Mouse (Mus musculus) right cerebral cortex, adult 2 months (tissue): ENCODE data around the gene Ctdsp2.

Experiments
- DNase-seq, 2 experiments: peaks; one replicate each; pipeline ENCODE4 v3.0.0; 2021 to 2022; ENCODE audit warnings: low spot score in 2 of 2

Ctdsp2 gene

DNA sequence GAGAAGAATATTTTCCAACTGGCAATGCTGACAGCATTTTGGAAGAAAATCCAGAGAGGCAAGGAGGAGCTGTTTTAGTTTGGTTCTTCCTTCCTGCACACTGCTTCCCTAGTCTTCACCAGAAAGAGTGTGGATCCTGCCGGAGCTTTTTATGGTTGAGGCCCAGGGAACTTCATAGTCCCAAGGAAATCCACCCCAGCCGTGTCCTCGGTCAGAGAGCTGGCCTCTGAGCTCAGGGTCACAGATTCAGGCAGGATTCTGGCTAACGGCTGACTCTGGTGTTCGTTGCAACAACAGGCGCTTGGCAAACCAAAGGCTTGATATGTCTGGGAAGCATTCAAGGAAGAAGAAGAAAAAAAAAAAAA is 15.6 kb upstream of the Ctdsp2 start:
- DNase-seq, result no peak

DNA sequence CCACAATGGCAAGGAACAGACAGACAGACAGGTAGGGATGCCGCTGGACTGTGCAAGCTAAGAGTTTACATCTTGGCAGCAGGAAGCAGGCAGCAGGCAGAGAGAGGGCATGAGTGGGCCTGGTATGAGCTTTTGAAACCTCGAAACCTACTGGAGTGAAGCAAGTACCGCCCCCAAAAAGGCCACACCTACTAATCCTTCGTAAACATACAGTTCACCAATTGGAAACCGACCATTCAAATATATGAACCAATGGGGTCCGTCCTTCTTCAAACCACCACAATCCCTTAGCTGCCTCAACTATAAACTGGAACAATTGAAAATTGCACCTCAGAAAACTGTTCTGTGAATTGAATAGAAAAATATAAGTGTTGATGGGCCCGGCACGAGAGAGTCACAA is 14.7 kb upstream of the Ctdsp2 start:
- DNase-seq, result no peak

- no peak for DNase-seq
Measured at GRCm38 (mm10) chr10:126971363-126972050, 7.0 kb upstream of the Ctdsp2 start.

DNA sequence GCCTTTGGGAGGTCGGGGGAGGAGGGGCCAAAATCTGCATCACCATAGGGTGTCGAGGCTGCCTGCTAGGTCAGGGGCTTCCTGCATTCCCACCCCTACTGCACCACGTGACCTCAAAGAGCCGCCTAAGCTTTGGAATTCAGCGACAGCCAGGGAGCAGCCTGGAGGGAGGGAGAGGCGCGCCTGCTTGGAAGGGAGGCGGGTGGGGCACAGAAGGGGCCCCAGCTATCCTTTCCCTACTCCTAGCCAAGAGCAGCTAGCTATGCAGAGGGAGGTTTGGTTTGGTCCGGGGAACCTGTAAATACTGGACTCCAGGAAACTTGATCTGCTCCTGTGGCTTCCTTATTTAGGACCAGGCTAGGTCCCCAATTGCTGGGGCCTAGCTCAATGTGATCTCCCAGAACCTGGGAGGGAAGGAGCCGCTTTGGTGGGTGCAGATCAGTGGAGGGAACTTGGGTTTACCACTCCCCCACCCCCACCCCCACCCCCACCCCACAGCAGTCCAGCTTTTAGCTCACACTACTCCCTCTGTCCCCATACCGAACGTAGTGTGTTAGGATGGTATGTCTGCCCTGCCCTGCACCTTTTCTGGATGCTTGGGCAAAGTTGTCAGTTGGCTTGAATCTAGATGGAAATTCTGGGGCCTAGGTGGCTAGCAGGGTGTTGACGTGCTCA is 6.3 kb upstream of the Ctdsp2 start:
- DNase-seq, result no peak

DNA sequence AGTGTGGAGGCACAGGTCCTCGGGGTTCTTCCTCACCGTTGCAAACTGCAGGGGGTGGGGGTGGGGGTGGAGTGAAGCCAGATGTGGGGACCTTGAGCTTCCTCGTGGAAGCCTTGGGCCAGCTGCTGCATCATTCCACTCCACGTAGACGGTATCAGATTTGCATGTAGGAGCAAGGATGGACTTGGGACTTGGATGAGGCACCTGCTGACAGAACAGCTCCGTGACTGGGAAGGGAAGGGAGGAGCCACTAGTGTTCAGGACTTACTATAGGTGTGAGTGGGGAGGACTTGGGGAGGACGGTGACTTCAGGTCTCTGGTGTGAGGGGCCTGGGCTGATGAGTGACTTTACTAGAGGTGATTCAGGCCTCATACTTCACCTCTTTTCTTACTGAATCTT is 5.5 kb upstream of the Ctdsp2 start:
- no peak for DNase-seq

DNA sequence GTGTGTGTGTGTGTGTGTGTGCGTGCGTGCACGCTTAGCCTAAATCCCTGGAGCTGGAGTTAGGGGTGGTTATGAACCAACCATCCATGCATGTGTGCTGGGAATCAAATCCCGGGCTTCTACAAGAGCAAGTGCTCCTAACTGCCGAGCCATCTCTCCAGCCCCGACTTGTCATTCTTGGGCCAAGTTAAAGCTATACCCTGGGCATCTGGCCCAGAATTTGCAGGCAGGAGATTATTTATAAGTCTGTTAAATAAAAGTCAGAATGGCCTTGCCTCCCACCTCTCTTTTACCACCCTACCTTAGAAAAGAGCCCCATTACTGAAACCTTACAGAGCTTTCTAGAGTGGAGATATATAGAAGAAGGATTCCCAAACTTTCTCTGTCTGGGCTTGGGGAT is 2.8 kb upstream of the Ctdsp2 start:
- no peak for DNase-seq

DNA sequence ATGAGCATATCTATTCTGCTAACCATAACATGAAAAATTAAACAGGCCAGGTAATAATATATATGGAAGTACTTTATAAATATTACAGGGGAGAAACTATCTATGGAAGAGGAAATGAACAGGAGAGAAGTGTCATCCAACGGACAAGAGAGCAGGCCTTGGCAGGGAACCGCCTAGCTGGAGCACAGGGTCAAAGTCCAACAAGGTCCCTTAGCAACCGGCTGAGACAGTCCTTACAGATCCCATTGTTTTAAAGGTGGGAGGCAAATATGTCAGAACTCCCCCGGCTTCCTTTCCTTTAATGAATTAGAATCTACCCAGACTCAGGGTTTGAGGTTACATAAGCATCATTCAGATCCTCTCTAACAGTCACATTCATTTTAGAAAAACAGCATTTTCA is 1.4 kb upstream of the Ctdsp2 start:
- DNase-seq, result no peak

DNA sequence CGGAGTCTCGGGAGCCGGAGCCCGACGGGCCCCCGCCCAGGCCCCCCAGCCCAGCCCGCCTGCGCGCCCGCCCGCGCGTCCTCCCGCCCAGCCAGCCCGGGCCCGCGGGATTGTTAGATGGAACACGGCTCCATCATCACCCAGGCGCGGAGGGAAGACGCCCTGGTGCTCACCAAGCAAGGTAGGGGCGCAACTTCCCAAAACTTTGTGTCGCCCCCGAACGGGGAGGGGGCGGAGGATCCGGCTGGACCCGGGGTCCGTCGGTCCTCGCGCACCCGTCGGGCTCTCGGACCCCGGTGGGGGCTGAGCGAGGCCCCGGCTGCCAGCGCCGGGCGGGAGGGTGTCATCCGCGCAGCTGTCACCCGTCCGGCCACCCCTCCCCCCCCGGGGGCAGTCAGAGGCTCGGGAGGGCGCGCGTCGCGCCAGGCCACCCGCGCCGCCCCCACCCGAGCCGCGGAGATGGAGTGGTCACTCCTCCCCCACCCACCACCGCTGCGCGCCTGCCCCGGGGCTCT is 661 bp downstream of the Ctdsp2 start:
- no peak for DNase-seq

DNA sequence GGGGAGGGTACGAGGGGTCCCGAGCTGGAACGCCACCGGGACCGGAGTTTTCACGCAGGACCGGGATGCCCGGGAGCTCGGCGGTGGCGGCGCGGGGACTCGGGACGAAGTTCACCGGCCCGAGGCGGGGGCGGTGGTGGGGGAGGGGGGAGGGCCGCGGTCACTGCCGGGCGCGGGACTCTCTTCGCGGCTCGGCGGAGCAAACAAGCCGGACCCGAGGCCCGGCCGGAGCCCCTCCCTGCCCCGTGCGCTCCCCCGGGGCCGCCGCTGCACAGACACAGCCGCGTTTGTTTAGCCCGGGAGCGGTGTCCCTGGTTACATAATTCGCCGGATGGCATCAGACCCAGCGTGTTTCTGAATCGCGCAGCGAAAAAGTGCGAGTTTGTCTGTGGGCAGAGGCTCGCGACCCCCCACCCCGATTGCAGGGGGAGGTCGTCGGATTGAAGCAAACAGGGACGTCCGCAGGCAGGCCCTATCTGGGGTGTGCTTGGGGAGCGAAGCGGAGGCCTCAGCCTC is 1.2 kb downstream of the Ctdsp2 start:
- peak; percentile 52 to 60 for DNase-seq

- DNase-seq, result peak; percentile 54 to 68
Measured at GRCm38 (mm10) chr10:126980221-126980932, 1.9 kb downstream of the Ctdsp2 start.

DNA sequence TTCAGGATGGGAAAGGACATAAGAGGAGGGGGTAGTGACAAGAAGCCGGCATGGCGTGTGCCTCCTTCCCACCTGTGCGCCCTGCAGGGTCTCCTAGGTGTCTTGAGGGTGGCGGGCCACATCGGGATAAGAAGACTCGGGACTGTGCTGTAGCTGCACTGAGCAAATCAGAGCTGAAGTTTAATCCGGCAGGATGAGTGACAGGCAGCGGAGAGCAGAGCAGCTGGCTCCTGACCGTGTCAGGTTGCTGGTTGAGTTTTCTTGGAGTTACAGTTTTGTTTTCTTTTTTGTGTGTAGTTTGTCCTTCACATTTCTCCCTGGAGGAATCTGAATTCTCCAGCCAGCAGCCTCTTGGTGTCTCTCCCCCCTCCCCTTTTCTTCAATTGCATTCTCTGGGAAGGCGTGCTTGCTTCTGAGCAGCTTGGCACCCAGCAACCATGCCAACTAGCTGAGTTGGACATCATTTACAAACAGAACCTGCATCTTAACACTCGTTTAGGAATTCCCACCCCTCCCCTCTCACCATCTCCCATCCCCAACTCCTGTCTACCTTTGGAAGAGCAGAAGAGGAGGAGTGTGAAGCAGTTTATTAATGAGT is 2.5 kb downstream of the Ctdsp2 start:
- no peak for DNase-seq

- DNase-seq, result no peak
Measured at GRCm38 (mm10) chr10:126981746-126982145, 3.2 kb downstream of the Ctdsp2 start.

DNA sequence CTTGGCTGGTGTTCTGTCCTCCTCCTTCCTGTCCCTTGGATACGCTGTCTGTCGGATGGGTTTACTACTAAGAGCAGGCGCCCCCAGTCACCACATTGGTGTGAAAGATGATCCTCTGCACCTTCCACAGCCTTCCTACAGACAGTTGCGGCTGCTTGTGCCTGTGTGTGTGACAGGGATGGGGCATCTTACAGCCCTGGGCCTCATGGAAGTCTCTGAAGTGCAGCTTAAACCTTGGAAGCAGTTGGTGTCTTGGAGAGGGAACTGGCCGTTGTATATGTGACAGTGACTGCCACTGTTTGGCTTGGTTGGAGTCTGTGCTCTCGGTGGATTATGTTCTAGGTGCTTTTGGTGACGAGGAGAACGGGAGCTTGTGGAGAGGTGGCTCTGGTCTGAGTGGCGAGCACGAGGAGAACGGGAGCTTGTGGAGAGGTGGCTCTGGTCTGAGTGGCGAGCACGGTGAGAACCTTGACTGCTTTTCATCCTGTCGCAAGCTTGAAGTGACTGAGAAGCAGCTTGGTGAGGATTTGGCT is 4.7 kb downstream of the Ctdsp2 start:
- DNase-seq, result no peak

- no peak for DNase-seq
Measured at GRCm38 (mm10) chr10:126984189-126985004, 5.9 kb downstream of the Ctdsp2 start.

DNA sequence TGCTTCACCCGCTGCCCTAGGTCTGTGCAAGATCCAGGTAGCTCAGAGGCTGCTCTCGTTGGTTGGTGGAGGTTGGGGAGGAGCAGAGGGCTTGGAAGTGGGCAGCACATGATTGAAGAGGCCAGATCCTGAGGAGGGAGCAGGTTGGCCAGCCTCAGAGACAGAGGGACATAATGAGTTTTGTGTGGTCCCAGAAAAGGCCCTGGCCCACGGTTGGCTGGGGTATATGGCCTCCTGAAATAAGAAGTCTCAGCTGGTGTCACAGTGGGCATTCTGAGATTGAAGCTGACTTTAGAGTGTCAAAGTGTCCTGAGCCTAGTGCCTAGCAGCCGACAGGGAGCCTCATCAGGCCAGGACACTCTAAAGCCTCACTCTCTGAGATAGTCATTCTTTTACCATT is 6.6 kb downstream of the Ctdsp2 start:
- no peak for DNase-seq

GRCm38 (mm10) chr10:126985579-126985978 is 7.1 kb downstream of the Ctdsp2 start:
- no peak for DNase-seq

- peak; percentile 59 to 69 for DNase-seq
Measured at GRCm38 (mm10) chr10:126986541-126986961, 8.0 kb downstream of the Ctdsp2 start.

DNA sequence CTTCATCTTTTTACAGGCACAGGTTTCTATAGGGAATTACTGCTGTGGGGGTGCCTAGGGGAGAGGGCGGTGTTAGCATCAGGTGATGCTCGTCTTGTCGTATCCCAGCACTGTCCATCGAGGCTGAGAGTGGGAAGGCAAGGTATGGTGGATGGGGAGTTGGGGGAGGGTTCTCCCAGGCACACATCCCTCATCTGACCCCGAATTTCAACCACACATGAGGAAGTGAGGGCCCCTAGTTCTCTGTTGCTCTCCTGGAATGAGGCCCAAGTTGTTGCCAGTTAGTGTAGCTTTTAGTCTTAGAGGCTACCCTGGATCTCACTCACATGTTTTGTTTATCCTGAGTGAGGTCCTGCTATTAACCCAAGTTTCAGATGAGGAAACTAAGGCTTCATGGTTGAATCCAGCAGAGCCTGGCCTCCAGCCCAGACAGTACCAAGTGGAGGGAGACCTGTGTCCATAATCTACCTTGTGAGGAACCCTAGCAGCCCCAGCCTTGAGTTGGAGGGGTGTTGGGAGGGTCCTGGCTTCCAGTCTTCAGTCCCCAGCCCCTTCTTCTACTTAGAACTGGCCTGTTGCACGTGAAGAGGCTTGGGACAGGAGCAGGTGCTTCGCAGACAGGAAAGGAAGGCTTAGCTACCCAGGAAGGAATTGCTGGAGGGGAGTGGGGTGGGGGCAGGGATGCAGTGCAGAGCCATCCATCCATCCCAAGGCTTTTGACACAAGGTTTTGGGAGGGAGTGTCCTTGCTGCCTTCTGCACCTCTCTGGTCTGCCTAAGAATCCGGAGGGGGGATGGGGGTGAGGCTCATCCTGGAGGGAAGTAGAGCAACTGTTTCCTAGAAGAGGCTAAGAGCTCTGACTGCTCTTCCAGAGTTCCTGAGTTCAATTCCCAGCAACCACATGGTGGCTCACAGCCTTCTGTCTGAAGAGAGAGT is 8.9 kb downstream of the Ctdsp2 start:
- no peak for DNase-seq

DNA sequence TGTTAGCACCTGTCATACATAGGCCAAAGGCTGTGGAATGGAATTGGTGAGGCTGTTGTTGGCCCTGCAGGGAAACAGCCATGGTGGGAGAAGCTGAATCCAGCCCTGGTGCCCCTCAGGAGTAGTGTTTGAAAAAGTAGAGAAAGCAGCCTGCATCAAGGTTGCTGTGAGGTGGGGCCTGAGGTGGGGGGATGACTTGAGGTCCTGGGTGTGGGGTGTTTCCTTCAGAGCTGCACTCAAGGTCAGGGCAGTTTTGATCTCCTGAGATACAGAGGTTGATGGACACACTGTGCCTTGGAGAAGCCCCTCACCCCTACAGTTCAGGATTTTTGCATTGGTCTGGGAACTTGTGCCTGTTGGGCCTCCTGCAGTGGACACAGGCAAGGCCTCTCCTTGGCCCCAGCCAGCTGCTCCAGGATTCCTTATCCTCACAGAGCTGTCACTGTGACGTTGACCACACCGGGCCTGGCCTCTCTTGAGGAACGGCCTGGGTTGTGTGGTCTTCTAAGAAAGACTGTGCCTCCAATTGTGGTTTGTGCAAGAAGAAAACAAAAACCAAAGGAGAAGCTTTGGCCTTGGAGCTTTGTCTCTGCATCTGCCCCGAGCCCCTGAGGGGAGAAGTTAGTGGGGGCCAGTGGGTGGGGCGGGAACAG is 10.1 kb downstream of the Ctdsp2 start:
- no peak for DNase-seq
